Comparison of ENCODE assay signal across 8 mouse cellular contexts in genomic region chr12:21318143-21318895, GRCm38 (mm10). TPM values are rescaled to one million over a fixed set of nuclear protein-coding genes. Genes with fewer than 3 reads are reported as not detected.
A peak's percentile ranks its signal among the peaks of the same experiment; 100 is the strongest.
DNase-seq lines count a peak whose midpoint lies in the region; ATAC-seq lines count a peak whose summit lies in the region.

No protein-coding gene starts in this region.

- peak; percentile 73 for ATAC-seq in megakaryocyte progenitor cell, adult 5-6 weeks (replicated peaks; ENCODE audit: poor library complexity)

- DNase-seq in gastrocnemius, adult 18-20 months (ENCODE audit: low spot score) = peak; percentile 53
- DNase-seq in gastrocnemius, adult 8-10 months (ENCODE audit: low spot score in 2 of 2) = no peak
- peak; percentile 87 for DNase-seq in CD4-positive, CD25-positive, alpha-beta regulatory T cell, adult 2 months (ENCODE audit: low read depth, low spot score)
- DNase-seq in brain, adult 2 months (ENCODE audit: low read depth, low spot score) = peak; percentile 78
- peak; percentile 21 for DNase-seq in fat pad, adult 2 months (ENCODE audit: extremely low read depth, low read depth, low spot score)
- DNase-seq in kidney, postnatal 4 days = peak; percentile 82 to 86
- peak; percentile 56 to 74 for DNase-seq in spleen, postnatal 14 days (ENCODE audit: low spot score in 2 of 2)

RNA-seq across cellular contexts. Expression of gene Iah1, which starts 2.1 kb away (rescaled TPM):
- total RNA-seq in gastrocnemius, adult 18-20 months (2021) = 1 to 10 TPM; 3.3 to 5.3 TPM
- total RNA-seq in gastrocnemius, adult 8-10 months (2022) = 1 to 10 TPM; 2.7 to 5.0 (median 3.7) TPM
- total RNA-seq in megakaryocyte progenitor cell, adult 5-6 weeks (2015) = 37.2 and 40.1 TPM in 2 replicates
- total RNA-seq in megakaryocyte progenitor cell, adult 5-6 weeks (2017) = 29.4 and 36.3 TPM in 2 replicates

RNA-seq across cellular contexts. Expression of gene Itgb1bp1, which starts 32.2 kb away (rescaled TPM):
- total RNA-seq in gastrocnemius, adult 18-20 months (2021) = 10 to 100 TPM; 37.8 to 38.8 TPM
- total RNA-seq in gastrocnemius, adult 8-10 months (2022) = 10 to 100 TPM; 40.3 to 53.1 (median 47.7) TPM
- 36.5 and 40.6 TPM in 2 replicates for total RNA-seq in megakaryocyte progenitor cell, adult 5-6 weeks (2015)
- 28.4 and 32.2 TPM in 2 replicates for total RNA-seq in megakaryocyte progenitor cell, adult 5-6 weeks (2017)

RNA-seq across cellular contexts. Expression of gene Cpsf3, which starts 33.1 kb away (rescaled TPM):
- total RNA-seq in gastrocnemius, adult 18-20 months (2021) = 10 to 100 TPM; 16.5 to 18.6 TPM
- total RNA-seq in gastrocnemius, adult 8-10 months (2022) = 10 to 100 TPM; 16.9 to 18.3 (median 17.5) TPM
- total RNA-seq in megakaryocyte progenitor cell, adult 5-6 weeks (2015) = 138 and 156 TPM in 2 replicates
- 94.2 and 109 TPM in 2 replicates for total RNA-seq in megakaryocyte progenitor cell, adult 5-6 weeks (2017)

RNA-seq across cellular contexts. Expression of gene Adam17, which starts 55.1 kb away (rescaled TPM):
- 10 to 100 TPM; 17.1 to 18.7 TPM for total RNA-seq in gastrocnemius, adult 18-20 months (2021)
- total RNA-seq in gastrocnemius, adult 8-10 months (2022) = 10 to 100 TPM; 12.7 to 21.5 (median 17.9) TPM
- 38.1 and 39.0 TPM in 2 replicates for total RNA-seq in megakaryocyte progenitor cell, adult 5-6 weeks (2015)
- 48.1 and 53.6 TPM in 2 replicates for total RNA-seq in megakaryocyte progenitor cell, adult 5-6 weeks (2017)

Comparison
In these comparisons a context has a peak if more than half of its experiments do, and no peak if none do; other contexts are left out.
1. DNase-seq: peak in gastrocnemius, adult 18-20 months (single experiment), CD4-positive, CD25-positive, alpha-beta regulatory T cell, adult 2 months (single experiment), brain, adult 2 months (single experiment), fat pad, adult 2 months (single experiment), kidney, postnatal 4 days (2 of 2) and spleen, postnatal 14 days (2 of 2); none in gastrocnemius, adult 8-10 months (0 of 2).
2. RNA of gene Iah1, which starts 2.1 kb away (total RNA-seq): 29.4 to 40.1 TPM in megakaryocyte progenitor cell, adult 5-6 weeks; 3.3 to 5.3 TPM in gastrocnemius, adult 18-20 months and 2.7 to 5.0 TPM in gastrocnemius, adult 8-10 months; every median in the first group is over 4 times any median in the second.
3. RNA of gene Cpsf3, which starts 33.1 kb away (total RNA-seq): 94.2 to 156 TPM in megakaryocyte progenitor cell, adult 5-6 weeks; 16.5 to 18.6 TPM in gastrocnemius, adult 18-20 months and 16.9 to 18.3 TPM in gastrocnemius, adult 8-10 months; every median in the first group is over 4 times any median in the second.